Mouse (Mus musculus): Measurements from ENCODE around the gene Myo10. TPM values are rescaled to one million over a fixed set of nuclear protein-coding genes. Genes with fewer than 3 reads are reported as not detected.

Gene Myo10
- total RNA-seq, 2 experiments from 2014 or later: 65.4 to 82.1 TPM

GRCm38 (mm10) chr15:25861900-25862299 is 239.6 kb downstream of the Myo10 start:
- intact Hi-C loops (cut with DNase I): no loop called here
- DNase-seq: no peak

Other genes with a start within 250 kb of the Myo10 start
- 1 to 10 TPM; 1.3 to 1.7 TPM for gene Basp1, start 208.8 kb upstream of the Myo10 start, total RNA-seq (2021)
- gene Retreg1, start 220.7 kb downstream of the Myo10 start, total RNA-seq (2021): 100 to 1,000 TPM; 319 to 364 TPM

Data from heart, postnatal 36 days (tissue).